Mouse (Mus musculus) hindbrain, embryonic 10.5 days (tissue): ENCODE results near the gene Tmem231. TPM values are rescaled to one million over a fixed set of nuclear protein-coding genes. Genes with fewer than 3 reads are reported as not detected.

Experiments
- DNase-seq: peaks from one replicate; pipeline ENCODE4 v3.0.0-alpha.2; 2017; ENCODE audit warnings: low spot score
- H3K27ac ChIP-seq: fragments of 300-500 bp; sonication (generic); 2 replicates; pipeline ENCODE4 v1.5.1; 2016; ENCODE audit warnings: mild to moderate bottlenecking, moderate library complexity
- H3K27me3 ChIP-seq: fragments of 300-500 bp; sonication (generic); 2 replicates; pipeline ENCODE4 v1.6.1; 2016; ENCODE audit warnings: mild to moderate bottlenecking; ENCODE audit not compliant: poor library complexity, insufficient read depth, severe bottlenecking
- H3K36me3 ChIP-seq: fragments of 300-500 bp; sonication (generic); 2 replicates; pipeline ENCODE4 v1.6.1; 2016; ENCODE audit warnings: mild to moderate bottlenecking, moderate library complexity
- H3K4me1 ChIP-seq: fragments of 300-500 bp; sonication (generic); replicated peaks from 2 replicates; pipeline ENCODE4 v1.6.1; 2016; ENCODE audit warnings: mild to moderate bottlenecking
- H3K4me3 ChIP-seq: fragments of 300-500 bp; sonication (generic); 2 replicates; pipeline ENCODE4 v1.5.1; 2016; ENCODE audit warnings: mild to moderate bottlenecking, moderate library complexity
- H3K9me3 ChIP-seq: fragments of 300-500 bp; sonication (generic); 2 replicates; pipeline ENCODE4 v1.6.1; 2016; ENCODE audit warnings: mild to moderate bottlenecking, moderate library complexity
- WGBS: fragments of 180-500 bp; shearing (Covaris S2); methylation state at CpG from one replicate; pipeline ENCODE4 v1.1.7; 2016; 5-methylcytosine and 5-hydroxymethylcytosine counted together
- polyA plus RNA-seq: library from polyadenylated mRNA; unstranded; fragments of >200 nt; fragmentation: Nextera tagmentation; extraction: Ambion mirVana; gene quantifications from 2 replicates; pipeline ENCODE4 v1.2.1, GENCODE M21; 2016

The Tmem231 gene
- polyA plus RNA-seq, 1 experiment from 2014 or later = 27.4 TPM

- Histone ChIP-seq H3K27me3 (no peaks in the 10 kb centered on the region), H3K4me3 (no peak overlapping the region), H3K4me1 (no peaks in the 10 kb centered on the region), H3K27ac (no peak overlapping the region), H3K36me3 (peaks cover 23% of the 10 kb centered on the region), H3K9me3 (no peaks in the 10 kb centered on the region)
- WGBS = 88% methylated on average over 4 of the region's 4 CpGs
- DNase-seq = no peak
These were observed 70.4 kb downstream of the Tmem231 start for GRCm38 (mm10) chr8:111863280-111863679.

Other genes with a start within 250 kb of the Tmem231 start
- not detected in 2 replicates for gene Ctrb1, start 242.9 kb downstream of the Tmem231 start, polyA plus RNA-seq
- gene Bcar1, start 190.1 kb downstream of the Tmem231 start, polyA plus RNA-seq = 61.6 and 63.9 TPM in 2 replicates
- gene Cfdp1, start 79.6 kb downstream of the Tmem231 start, polyA plus RNA-seq = 171 and 215 TPM in 2 replicates
- gene Tmem170, start 57.1 kb downstream of the Tmem231 start, polyA plus RNA-seq = 8.4 and 10.7 TPM in 2 replicates
- gene Chst5, start 23.4 kb downstream of the Tmem231 start, polyA plus RNA-seq = 4.6 and 4.9 TPM in 2 replicates
- gene Gabarapl2, start 6.8 kb upstream of the Tmem231 start, polyA plus RNA-seq = 235 and 314 TPM in 2 replicates
- gene Adat1, start 58.4 kb upstream of the Tmem231 start, polyA plus RNA-seq = 12.1 and 15.5 TPM in 2 replicates
- gene Kars, start 77.4 kb upstream of the Tmem231 start, polyA plus RNA-seq = 216 and 246 TPM in 2 replicates
- gene Terf2ip, start 77.5 kb upstream of the Tmem231 start, polyA plus RNA-seq = 29.6 and 34.8 TPM in 2 replicates
- 0.46 and 0.85 TPM in 2 replicates for gene Gm6793, start 81.2 kb upstream of the Tmem231 start, polyA plus RNA-seq